Mouse (Mus musculus) midbrain, embryonic 12.5 days (tissue): ENCODE measurements at regions not wholly inside any gene's neighbourhood (a gene's known extent, or its start where the extent isn't known, plus 50 kb on each side); places are given as distances from the start of the nearest gene placed in this dataset.

Experiments used
- ATAC-seq: fragments of 200-750 bp; cut with Nextera tagmentation; 2 replicates; pipeline ENCODE4 v1.8.0; 2017; ENCODE audit warnings: low read depth, moderate TSS enrichment, moderate library complexity; ENCODE audit not compliant: low FRiP score
- H3K27ac ChIP-seq: fragments of 300-500 bp; sonication (generic); replicated peaks from 2 replicates; pipeline ENCODE4 v1.5.1; 2016; ENCODE audit warnings: mild to moderate bottlenecking
- H3K27me3 ChIP-seq: fragments of 300-500 bp; sonication (generic); 2 replicates; pipeline ENCODE4 v1.6.1; 2016; ENCODE audit warnings: mild to moderate bottlenecking
- H3K36me3 ChIP-seq: fragments of 300-500 bp; sonication (generic); 2 replicates; pipeline ENCODE4 v1.6.1; 2016
- H3K4me1 ChIP-seq: fragments of 300-500 bp; sonication (generic); 2 replicates; pipeline ENCODE4 v1.6.1; 2016
- H3K4me2 ChIP-seq: fragments of 300-500 bp; sonication (generic); replicated peaks from 2 replicates; pipeline ENCODE4 v1.6.1; 2016; ENCODE audit warnings: mild to moderate bottlenecking, moderate library complexity
- H3K4me3 ChIP-seq: fragments of 300-500 bp; sonication (generic); 2 replicates; pipeline ENCODE4 v1.5.1; 2016; ENCODE audit warnings: mild to moderate bottlenecking
- H3K9ac ChIP-seq: fragments of 300-500 bp; sonication (generic); replicated peaks from 2 replicates; pipeline ENCODE4 v1.6.1; 2016; ENCODE audit warnings: mild to moderate bottlenecking, moderate library complexity
- H3K9me3 ChIP-seq: fragments of 300-500 bp; sonication (generic); 2 replicates; pipeline ENCODE4 v1.6.1; 2016; ENCODE audit warnings: mild to moderate bottlenecking
- WGBS: fragments of 180-500 bp; shearing (Covaris S2); methylation state at CpG from one replicate; pipeline ENCODE4 v1.1.7; 2016; 5-methylcytosine and 5-hydroxymethylcytosine counted together

- no peak overlapping the region for H3K4me3 ChIP-seq
- H3K4me1 ChIP-seq, result no peaks in the 10 kb centered on the region
- H3K9ac ChIP-seq, result no peak overlapping the region
- WGBS, result 77% methylated on average over 5 of the region's 5 CpGs
- no peak overlapping the region for H3K4me2 ChIP-seq
- no peak overlapping the region for H3K27ac ChIP-seq
- H3K9me3 ChIP-seq, result no peaks in the 10 kb centered on the region
- no peak for ATAC-seq
- H3K36me3 ChIP-seq, result no peaks in the 10 kb centered on the region
- no peaks in the 10 kb centered on the region for H3K27me3 ChIP-seq
Observed at GRCm38 (mm10) chr11:110828584-110828983, 139.2 kb upstream of the Kcnj16 start.

- Histone ChIP-seq H3K4me2 (no peak overlapping the region), H3K4me3 (no peak overlapping the region), H3K27me3 (no peaks in the 10 kb centered on the region), H3K27ac (no peak overlapping the region), H3K9me3 (no peaks in the 10 kb centered on the region), H3K4me1 (no peaks in the 10 kb centered on the region), H3K36me3 (no peaks in the 10 kb centered on the region), H3K9ac (no peak overlapping the region)
- WGBS, result 90% methylated on average over 4 of the region's 4 CpGs
- no peak for ATAC-seq
Observed at GRCm38 (mm10) chr11:110836688-110837087, 131.1 kb upstream of the Kcnj16 start.

- no peaks in the 10 kb centered on the region for H3K9me3 ChIP-seq
- H3K27ac ChIP-seq, result no peak overlapping the region
- 97% methylated on average over 7 of the region's 7 CpGs for WGBS
Observed at GRCm38 (mm10) chr11:110839316-110839715, 128.5 kb upstream of the Kcnj16 start.

GRCm38 (mm10) chr11:110868319-110868718, 99.5 kb upstream of the Kcnj16 start:
- H3K4me3 ChIP-seq, result no peak overlapping the region
- no peaks in the 10 kb centered on the region for H3K9me3 ChIP-seq
- H3K27ac ChIP-seq, result no peak overlapping the region
- no peak for ATAC-seq
- no peaks in the 10 kb centered on the region for H3K36me3 ChIP-seq
- WGBS, result 85% methylated on average over 3 of the region's 3 CpGs
- no peaks in the 10 kb centered on the region for H3K4me1 ChIP-seq
- H3K4me2 ChIP-seq, result no peak overlapping the region
- no peaks in the 10 kb centered on the region for H3K27me3 ChIP-seq
- H3K9ac ChIP-seq, result no peak overlapping the region

More at GRCm38 (mm10) chr11:110839316-110839715, 128.5 kb upstream of the Kcnj16 start:
- no peaks in the 10 kb centered on the region for H3K4me1 ChIP-seq
- no peaks in the 10 kb centered on the region for H3K36me3 ChIP-seq
- H3K27me3 ChIP-seq, result no peaks in the 10 kb centered on the region
- no peak for ATAC-seq
- no peak overlapping the region for H3K4me2 ChIP-seq
- H3K9ac ChIP-seq, result no peak overlapping the region
- H3K4me3 ChIP-seq, result no peak overlapping the region

GRCm38 (mm10) chr11:110870133-110870532, 97.7 kb upstream of the Kcnj16 start:
- Histone ChIP-seq H3K27ac (no peak overlapping the region), H3K9ac (no peak overlapping the region), H3K4me2 (no peak overlapping the region), H3K36me3 (no peaks in the 10 kb centered on the region), H3K27me3 (no peaks in the 10 kb centered on the region), H3K4me3 (no peak overlapping the region), H3K4me1 (0 out of 2 replicates have a peak, but pooled peaks cover 2% of the 10 kb centered on the region), H3K9me3 (no peaks in the 10 kb centered on the region)
- no peak for ATAC-seq
- WGBS, result 98% methylated on average over 2 of the region's 2 CpGs

- Histone ChIP-seq H3K27me3 (no peaks in the 10 kb centered on the region), H3K4me3 (no peak overlapping the region), H3K9me3 (no peaks in the 10 kb centered on the region), H3K4me1 (0 out of 2 replicates have a peak, but pooled peaks cover 2% of the 10 kb centered on the region), H3K9ac (no peak overlapping the region), H3K36me3 (no peaks in the 10 kb centered on the region), H3K27ac (no peak overlapping the region), H3K4me2 (no peak overlapping the region)
- no peak for ATAC-seq
- whole genome bisulfite sequencing, result 73% methylated on average over 7 of the region's 7 CpGs
Observed at GRCm38 (mm10) chr11:110874626-110875025, 93.2 kb upstream of the Kcnj16 start.

GRCm38 (mm10) chr11:110880971-110881370, 86.9 kb upstream of the Kcnj16 start:
- Histone ChIP-seq H3K4me2 (no peak overlapping the region), H3K27me3 (no peaks in the 10 kb centered on the region), H3K4me1 (no peaks in the 10 kb centered on the region), H3K4me3 (no peak overlapping the region), H3K9ac (no peak overlapping the region), H3K9me3 (no peaks in the 10 kb centered on the region), H3K36me3 (no peaks in the 10 kb centered on the region), H3K27ac (no peak overlapping the region)
- ATAC-seq, result no peak
- WGBS, result 87% methylated on average over 9 of the region's 9 CpGs

- 95% methylated on average over 3 of the region's 3 CpGs for WGBS
- Histone ChIP-seq H3K4me2 (no peak overlapping the region), H3K36me3 (no peaks in the 10 kb centered on the region), H3K27ac (no peak overlapping the region), H3K27me3 (no peaks in the 10 kb centered on the region), H3K9ac (no peak overlapping the region), H3K4me3 (no peak overlapping the region), H3K9me3 (no peaks in the 10 kb centered on the region), H3K4me1 (no peaks in the 10 kb centered on the region)
- ATAC-seq, result no peak
Observed at GRCm38 (mm10) chr11:110889354-110890151, 78.3 kb upstream of the Kcnj16 start.

GRCm38 (mm10) chr11:110890411-110890810, 77.4 kb upstream of the Kcnj16 start:
- H3K4me2 ChIP-seq, result no peak overlapping the region
- H3K4me1 ChIP-seq, result no peaks in the 10 kb centered on the region
- no peak for ATAC-seq

GRCm38 (mm10) chr11:110902918-110903317, 64.9 kb upstream of the Kcnj16 start:
- Histone ChIP-seq H3K9ac (no peak overlapping the region), H3K36me3 (no peaks in the 10 kb centered on the region), H3K27me3 (no peaks in the 10 kb centered on the region), H3K9me3 (no peaks in the 10 kb centered on the region), H3K4me1 (no peaks in the 10 kb centered on the region), H3K4me3 (no peak overlapping the region), H3K27ac (no peak overlapping the region), H3K4me2 (no peak overlapping the region)
- 89% methylated on average over 6 of the region's 6 CpGs for WGBS
- no peak for ATAC-seq

More at GRCm38 (mm10) chr11:110890411-110890810, 77.4 kb upstream of the Kcnj16 start:
- Histone ChIP-seq H3K27me3 (no peaks in the 10 kb centered on the region), H3K36me3 (no peaks in the 10 kb centered on the region), H3K4me3 (no peak overlapping the region), H3K9me3 (no peaks in the 10 kb centered on the region), H3K9ac (no peak overlapping the region), H3K27ac (no peak overlapping the region)
- WGBS, result 81% methylated on average over 3 of the region's 3 CpGs
